Mouse (Mus musculus): ENCODE results near the gene Filip1l. TPM values are rescaled to one million over a fixed set of nuclear protein-coding genes. Genes with fewer than 3 reads are reported as not detected.

Filip1l gene
- polyA plus RNA-seq, 1 experiment from 2014 or later, result 3.0 TPM

- Histone ChIP-seq H3K27ac (replicated peaks; ENCODE audit: low read depth, low read length) (no peak overlapping the region), H3K27me3 (ENCODE audit: control insufficient read depth, insufficient read depth, low read length) (no peaks in the 10 kb centered on the region), H3K9ac (replicated peaks; ENCODE audit: low read length) (no peak overlapping the region), H3K36me3 (ENCODE audit: control insufficient read depth, insufficient read depth, low read length) (no peaks in the 10 kb centered on the region), H3K4me2 (ENCODE audit: low read length) (no peak overlapping the region), H3K4me1 (ENCODE audit: control insufficient read depth, insufficient read depth, low read length) (no peaks in the 10 kb centered on the region), H3K9me3 (ENCODE audit: control insufficient read depth, low read length) (no peaks in the 10 kb centered on the region), H3K4me3 (replicated peaks; ENCODE audit: low read depth, low read length) (no peak overlapping the region)
- ATAC-seq (ENCODE audit: low FRiP score, low TSS enrichment) (no peak), DNase-seq (no peak)
- WGBS, result 93% methylated on average over 3 of the region's 3 CpGs
Observed at GRCm38 (mm10) chr16:57360785-57361184, 7.9 kb downstream of the Filip1l start.

DNA sequence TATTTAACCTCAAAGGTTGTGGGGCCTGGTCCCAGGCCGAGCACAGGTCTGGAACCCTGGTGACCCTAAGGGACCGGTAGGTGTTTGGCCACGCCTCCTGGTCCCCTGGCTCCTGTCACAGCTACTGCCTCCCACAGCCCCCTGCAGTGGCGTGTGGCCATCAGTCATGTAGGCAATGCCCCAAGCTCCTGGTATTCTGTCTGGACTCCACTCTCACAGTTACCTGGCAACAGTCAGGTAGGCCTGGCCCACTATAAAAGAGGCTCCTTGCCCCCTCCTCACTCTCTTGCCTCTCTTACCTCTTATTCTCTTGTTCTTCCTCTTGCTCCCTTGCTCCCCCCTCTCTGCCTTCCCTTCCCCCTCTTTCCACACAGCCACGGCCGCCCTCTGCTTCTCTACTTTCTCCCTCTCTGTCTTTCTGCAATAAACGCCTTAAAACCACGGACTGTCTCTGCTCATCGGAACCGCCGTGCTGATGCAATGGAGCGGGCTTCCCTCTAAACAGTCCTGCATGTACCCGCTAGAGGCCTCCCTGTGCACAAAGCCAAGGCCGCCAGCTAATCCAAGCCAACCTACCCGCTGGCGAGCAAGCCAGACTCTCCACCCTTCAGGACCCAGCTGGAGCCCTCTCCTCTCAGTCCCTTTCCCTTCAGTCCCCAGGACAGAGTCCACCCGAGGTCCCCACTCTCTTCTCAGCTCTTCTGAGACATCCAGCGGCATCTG is 9.9 kb downstream of the Filip1l start:
- Histone ChIP-seq H3K9me3 (ENCODE audit: control insufficient read depth, low read length) (no peaks in the 10 kb centered on the region), H3K36me3 (ENCODE audit: control insufficient read depth, insufficient read depth, low read length) (no peaks in the 10 kb centered on the region), H3K4me1 (ENCODE audit: control insufficient read depth, insufficient read depth, low read length) (no peaks in the 10 kb centered on the region), H3K4me3 (replicated peaks; ENCODE audit: low read depth, low read length) (0 out of 2 replicates have a peak overlapping the region, but pooled peaks have one; percentile 3), H3K27me3 (ENCODE audit: control insufficient read depth, insufficient read depth, low read length) (no peaks in the 10 kb centered on the region), H3K27ac (replicated peaks; ENCODE audit: low read depth, low read length) (no peak overlapping the region), H3K4me2 (ENCODE audit: low read length) (peak overlapping the region; percentile 25), H3K9ac (replicated peaks; ENCODE audit: low read length) (no peak overlapping the region)
- peak; percentile 69 for DNase-seq
- 33% methylated on average over 18 of the region's 18 CpGs for WGBS
- peak; percentile 75 for ATAC-seq (ENCODE audit: low FRiP score, low TSS enrichment)

GRCm38 (mm10) chr16:57364498-57364897 is 11.6 kb downstream of the Filip1l start:
- H3K36me3 ChIP-seq (ENCODE audit: control insufficient read depth, insufficient read depth, low read length), result no peaks in the 10 kb centered on the region
- no peak overlapping the region for H3K4me3 ChIP-seq (replicated peaks; ENCODE audit: low read depth, low read length)
- H3K4me2 ChIP-seq (ENCODE audit: low read length), result no peak overlapping the region
- WGBS, result 93% methylated on average over 7 of the region's 7 CpGs
- DNase-seq (no peak), ATAC-seq (ENCODE audit: low FRiP score, low TSS enrichment) (no peak)
- no peaks in the 10 kb centered on the region for H3K27me3 ChIP-seq (ENCODE audit: control insufficient read depth, insufficient read depth, low read length)
- no peak overlapping the region for H3K27ac ChIP-seq (replicated peaks; ENCODE audit: low read depth, low read length)
- no peaks in the 10 kb centered on the region for H3K4me1 ChIP-seq (ENCODE audit: control insufficient read depth, insufficient read depth, low read length)
- H3K9ac ChIP-seq (replicated peaks; ENCODE audit: low read length), result no peak overlapping the region
- no peaks in the 10 kb centered on the region for H3K9me3 ChIP-seq (ENCODE audit: control insufficient read depth, low read length)

DNA sequence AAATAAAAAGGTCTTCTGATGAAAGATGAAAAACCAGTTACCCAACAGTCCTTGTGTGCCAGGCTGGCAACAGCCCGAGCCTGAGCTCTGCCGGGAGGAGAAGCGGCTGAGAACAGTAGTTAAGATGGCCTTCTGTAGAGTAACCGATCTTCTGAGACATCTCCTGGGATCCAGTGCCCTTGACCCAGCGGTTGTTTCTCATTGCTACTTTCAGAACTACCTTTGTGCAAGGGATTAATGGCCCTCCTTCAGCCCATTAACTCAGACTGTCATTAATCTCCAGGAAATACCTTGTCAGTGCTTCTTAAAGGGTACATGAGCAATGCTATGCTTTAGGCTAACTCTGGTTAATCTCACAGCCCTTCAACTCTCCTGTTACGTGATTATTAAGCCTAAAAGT is 13.2 kb downstream of the Filip1l start:
- DNase-seq (no peak), ATAC-seq (ENCODE audit: low FRiP score, low TSS enrichment) (no peak)
- H3K27me3 ChIP-seq (ENCODE audit: control insufficient read depth, insufficient read depth, low read length), result no peaks in the 10 kb centered on the region
- no peaks in the 10 kb centered on the region for H3K36me3 ChIP-seq (ENCODE audit: control insufficient read depth, insufficient read depth, low read length)
- H3K27ac ChIP-seq (replicated peaks; ENCODE audit: low read depth, low read length), result no peak overlapping the region
- no peak overlapping the region for H3K9ac ChIP-seq (replicated peaks; ENCODE audit: low read length)
- no peaks in the 10 kb centered on the region for H3K9me3 ChIP-seq (ENCODE audit: control insufficient read depth, low read length)
- no peak overlapping the region for H3K4me2 ChIP-seq (ENCODE audit: low read length)
- 79% methylated on average over 6 of the region's 6 CpGs for WGBS
- no peak overlapping the region for H3K4me3 ChIP-seq (replicated peaks; ENCODE audit: low read depth, low read length)
- no peaks in the 10 kb centered on the region for H3K4me1 ChIP-seq (ENCODE audit: control insufficient read depth, insufficient read depth, low read length)

GRCm38 (mm10) chr16:57366941-57367694 is 14.2 kb downstream of the Filip1l start:
- no peak overlapping the region for H3K27ac ChIP-seq (replicated peaks; ENCODE audit: low read depth, low read length)
- whole genome bisulfite sequencing, result 84% methylated on average over 18 of the region's 18 CpGs
- no peaks in the 10 kb centered on the region for H3K9me3 ChIP-seq (ENCODE audit: control insufficient read depth, low read length)
- H3K4me2 ChIP-seq (ENCODE audit: low read length), result no peak overlapping the region
- no peak overlapping the region for H3K4me3 ChIP-seq (replicated peaks; ENCODE audit: low read depth, low read length)
- H3K9ac ChIP-seq (replicated peaks; ENCODE audit: low read length), result no peak overlapping the region
- DNase-seq, result no peak
- H3K36me3 ChIP-seq (ENCODE audit: control insufficient read depth, insufficient read depth, low read length), result no peaks in the 10 kb centered on the region
- H3K4me1 ChIP-seq (ENCODE audit: control insufficient read depth, insufficient read depth, low read length), result no peaks in the 10 kb centered on the region
- ATAC-seq (ENCODE audit: low FRiP score, low TSS enrichment), result no peak
- H3K27me3 ChIP-seq (ENCODE audit: control insufficient read depth, insufficient read depth, low read length), result no peaks in the 10 kb centered on the region

DNA sequence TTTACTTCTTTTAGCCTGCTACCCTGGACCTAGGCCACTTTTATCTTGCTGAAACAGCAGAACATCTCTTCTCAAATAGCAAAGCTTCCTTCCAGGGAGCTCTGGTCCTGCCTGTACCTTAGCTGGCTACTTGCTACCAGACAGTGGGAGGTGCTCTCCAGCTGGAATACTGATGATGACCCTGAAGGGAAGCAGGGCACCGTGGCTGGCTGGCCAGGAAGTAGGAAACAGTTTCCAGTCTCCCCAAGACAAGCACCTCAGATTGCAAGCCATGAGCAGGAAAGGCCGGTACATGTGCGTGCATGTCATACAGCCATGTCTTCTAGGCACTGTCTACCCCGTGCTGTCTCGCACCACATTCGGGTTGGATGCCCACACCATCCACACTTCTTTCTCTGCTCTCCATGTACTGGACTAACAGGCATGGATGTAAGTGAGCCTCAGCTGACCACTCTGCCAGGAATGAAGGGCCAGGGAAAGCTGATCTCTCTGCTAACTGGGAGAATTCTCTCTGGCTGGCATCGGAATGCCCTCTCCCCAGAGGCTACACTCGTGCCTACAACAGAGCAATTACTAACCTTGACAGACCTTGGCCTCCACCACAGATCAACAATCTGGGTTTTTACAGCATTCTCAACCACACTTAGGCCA is 17.1 kb downstream of the Filip1l start:
- DNase-seq (no peak), ATAC-seq (ENCODE audit: low FRiP score, low TSS enrichment) (no peak)
- H3K27me3 ChIP-seq (ENCODE audit: control insufficient read depth, insufficient read depth, low read length), result no peaks in the 10 kb centered on the region
- H3K9me3 ChIP-seq (ENCODE audit: control insufficient read depth, low read length), result no peaks in the 10 kb centered on the region
- H3K36me3 ChIP-seq (ENCODE audit: control insufficient read depth, insufficient read depth, low read length), result no peaks in the 10 kb centered on the region
- H3K9ac ChIP-seq (replicated peaks; ENCODE audit: low read length), result no peak overlapping the region
- no peaks in the 10 kb centered on the region for H3K4me1 ChIP-seq (ENCODE audit: control insufficient read depth, insufficient read depth, low read length)
- H3K4me3 ChIP-seq (replicated peaks; ENCODE audit: low read depth, low read length), result no peak overlapping the region
- H3K4me2 ChIP-seq (ENCODE audit: low read length), result no peak overlapping the region
- WGBS, result 89% methylated on average over 8 of the region's 8 CpGs
- H3K27ac ChIP-seq (replicated peaks; ENCODE audit: low read depth, low read length), result no peak overlapping the region

DNA sequence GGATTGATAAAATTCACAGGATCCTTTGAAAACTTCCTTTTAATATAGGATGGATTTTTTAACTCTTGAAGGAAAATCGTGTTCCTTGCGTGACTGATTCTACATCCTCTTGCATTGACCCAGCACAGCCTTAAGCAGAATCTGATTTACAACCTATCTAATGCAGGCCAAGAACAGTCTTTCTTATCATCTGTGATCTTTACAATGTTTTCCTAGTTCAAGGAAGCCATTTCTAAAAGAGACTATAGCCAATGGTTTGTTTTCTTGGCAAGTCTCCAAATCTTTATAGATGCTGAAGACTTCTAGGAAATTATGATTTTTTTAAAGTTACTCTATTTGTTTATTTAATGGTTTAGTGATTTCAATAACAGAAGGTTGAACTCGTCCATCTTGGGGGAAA is 19.3 kb downstream of the Filip1l start:
- Histone ChIP-seq H3K4me3 (replicated peaks; ENCODE audit: low read depth, low read length) (no peak overlapping the region), H3K4me2 (ENCODE audit: low read length) (no peak overlapping the region), H3K36me3 (ENCODE audit: control insufficient read depth, insufficient read depth, low read length) (no peaks in the 10 kb centered on the region), H3K9me3 (ENCODE audit: control insufficient read depth, low read length) (no peaks in the 10 kb centered on the region), H3K27ac (replicated peaks; ENCODE audit: low read depth, low read length) (no peak overlapping the region), H3K4me1 (ENCODE audit: control insufficient read depth, insufficient read depth, low read length) (no peaks in the 10 kb centered on the region), H3K27me3 (ENCODE audit: control insufficient read depth, insufficient read depth, low read length) (no peaks in the 10 kb centered on the region), H3K9ac (replicated peaks; ENCODE audit: low read length) (no peak overlapping the region)
- ATAC-seq (ENCODE audit: low FRiP score, low TSS enrichment) (no peak), DNase-seq (no peak)
- 90% methylated on average over 3 of the region's 3 CpGs for WGBS

- H3K4me1 ChIP-seq (ENCODE audit: control insufficient read depth, insufficient read depth, low read length), result no peaks in the 10 kb centered on the region
- H3K4me3 ChIP-seq (replicated peaks; ENCODE audit: low read depth, low read length), result no peak overlapping the region
- H3K36me3 ChIP-seq (ENCODE audit: control insufficient read depth, insufficient read depth, low read length), result no peaks in the 10 kb centered on the region
- no peaks in the 10 kb centered on the region for H3K9me3 ChIP-seq (ENCODE audit: control insufficient read depth, low read length)
- H3K27me3 ChIP-seq (ENCODE audit: control insufficient read depth, insufficient read depth, low read length), result no peaks in the 10 kb centered on the region
- ATAC-seq (ENCODE audit: low FRiP score, low TSS enrichment) (no peak), DNase-seq (no peak)
- no peak overlapping the region for H3K9ac ChIP-seq (replicated peaks; ENCODE audit: low read length)
- no peak overlapping the region for H3K27ac ChIP-seq (replicated peaks; ENCODE audit: low read depth, low read length)
- 90% methylated on average over 7 of the region's 7 CpGs for WGBS
- no peak overlapping the region for H3K4me2 ChIP-seq (ENCODE audit: low read length)
Observed at GRCm38 (mm10) chr16:57375248-57375837, 22.4 kb downstream of the Filip1l start.
